Mouse (Mus musculus): Measurements from ENCODE around the gene Sez6l. TPM values are rescaled to one million over a fixed set of nuclear protein-coding genes. Genes with fewer than 3 reads are reported as not detected.

Gene Sez6l
- total RNA-seq (2021): 100 to 1,000 TPM; 163 to 173 TPM

DNA sequence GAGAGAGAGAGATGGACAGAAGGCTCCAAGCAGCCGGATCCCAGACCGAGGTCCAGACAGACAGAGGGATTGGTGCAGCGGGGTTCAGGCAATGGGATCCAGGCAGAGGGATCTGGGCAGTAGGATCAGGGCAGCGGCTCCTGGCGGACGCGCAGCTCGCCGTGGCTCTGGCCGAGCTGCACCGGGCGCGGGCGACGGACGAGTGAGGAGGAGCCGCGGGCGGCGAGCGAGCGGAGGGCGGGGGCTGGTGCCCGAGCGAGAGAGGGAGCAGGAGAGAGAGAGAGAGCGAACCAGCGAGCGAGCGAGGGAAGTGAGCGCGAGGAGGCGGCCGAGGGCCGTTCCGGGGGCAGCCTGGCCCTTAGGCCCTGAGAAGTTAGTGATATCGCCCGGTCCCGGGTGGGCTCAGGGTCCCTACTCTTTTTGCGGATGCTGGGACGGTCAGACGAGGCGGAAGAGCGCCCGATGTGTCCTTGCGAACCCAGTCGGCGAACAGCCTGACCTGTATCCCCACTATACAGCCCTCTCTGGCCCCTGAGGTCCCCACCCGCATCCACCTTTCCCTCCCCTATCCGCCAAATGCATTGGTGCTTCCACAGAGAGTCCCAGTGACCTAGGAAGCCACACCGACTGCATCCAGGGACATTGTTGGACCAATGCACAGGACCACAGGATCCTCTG, at the start of gene Sez6l:
Sez6l (minus strand) TSS at position 193 of the 678 bp plus-strand sequence.
- intact Hi-C loops (cut with DNase I): loop anchor here (1.0 to 10.0 kb wide), 5 partner anchors 70 to 478 kb away; no protein-coding TSS in a partner anchor
- DNase-seq (ENCODE audit: low spot score in 2 of 2): peak; percentile 80 to 88

DNA sequence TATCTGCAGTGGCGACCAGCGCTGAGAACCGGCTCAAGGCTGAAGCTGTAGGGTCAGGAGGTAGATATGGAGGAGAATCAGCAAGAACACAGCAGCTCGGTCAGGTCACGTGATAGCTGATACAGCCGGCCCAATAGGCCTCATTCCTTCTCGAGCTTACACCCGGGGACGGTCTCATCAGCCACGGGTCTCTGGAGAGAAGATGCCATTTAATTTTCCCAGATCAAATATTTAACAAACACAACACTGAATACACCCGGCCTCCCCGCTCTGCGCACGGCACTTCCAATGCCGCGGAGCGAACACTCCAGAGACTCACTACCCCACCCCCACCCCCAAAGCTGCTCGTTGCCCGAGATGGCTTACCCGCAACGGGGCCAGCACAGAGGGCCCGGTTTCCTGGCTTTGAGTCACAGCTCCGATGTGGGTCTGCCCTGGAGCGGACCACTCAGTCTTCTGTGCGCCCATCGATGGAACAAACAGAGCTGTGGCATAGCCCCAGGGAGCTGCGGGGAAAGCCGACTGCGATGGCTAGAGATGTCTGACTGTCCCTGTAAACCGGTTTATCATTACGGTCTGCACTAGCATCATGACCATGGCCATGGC, 48.7 kb upstream of the Sez6l start:
- intact Hi-C loops (cut with DNase I): no loop called here
- DNase-seq (ENCODE audit: low spot score in 2 of 2): no peak

DNA sequence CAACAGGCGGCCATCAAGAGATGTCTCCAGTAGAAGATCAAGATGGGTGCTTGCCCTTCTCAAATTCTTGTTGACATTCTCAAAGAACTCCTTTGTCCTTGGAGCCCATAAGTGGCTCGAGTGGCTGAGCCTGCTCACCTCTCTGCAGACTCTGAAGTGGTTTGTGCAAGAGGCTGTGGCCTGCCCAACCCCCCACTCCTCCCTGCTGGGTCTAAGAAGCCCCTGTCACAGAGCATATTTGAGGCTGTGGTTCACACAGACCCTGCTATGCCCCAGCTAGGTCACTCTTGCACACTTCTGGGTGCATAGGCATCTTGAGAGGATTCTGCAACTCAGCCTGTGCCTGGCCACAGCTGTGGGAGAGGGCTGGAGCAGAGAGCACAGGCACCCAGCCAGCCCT, 46.0 kb upstream of the Sez6l start:
- no peak for DNase-seq (ENCODE audit: low spot score in 2 of 2)
- intact Hi-C loops (cut with DNase I): no loop called here

DNA sequence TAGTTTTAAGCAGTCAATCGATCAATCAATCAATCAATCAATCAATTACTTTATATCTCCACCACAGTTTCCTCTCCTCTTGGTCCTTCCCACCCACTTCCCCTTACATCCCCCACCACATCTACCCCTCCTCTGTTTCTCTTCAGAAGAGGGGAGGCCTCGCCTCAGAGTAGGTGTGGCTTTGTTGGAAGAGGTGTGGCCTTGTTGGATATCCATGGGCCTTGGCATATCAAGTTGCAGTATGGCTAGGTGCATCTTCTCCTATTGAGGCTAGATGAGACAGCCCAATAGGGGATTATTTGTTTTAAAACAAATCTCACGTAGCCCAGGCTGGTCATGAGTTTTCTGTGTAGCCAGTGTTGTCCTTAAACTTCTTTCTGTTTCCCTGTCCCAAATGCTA, 43.3 kb upstream of the Sez6l start:
- intact Hi-C loops (cut with DNase I): no loop called here
- no peak for DNase-seq (ENCODE audit: low spot score in 2 of 2)

DNA sequence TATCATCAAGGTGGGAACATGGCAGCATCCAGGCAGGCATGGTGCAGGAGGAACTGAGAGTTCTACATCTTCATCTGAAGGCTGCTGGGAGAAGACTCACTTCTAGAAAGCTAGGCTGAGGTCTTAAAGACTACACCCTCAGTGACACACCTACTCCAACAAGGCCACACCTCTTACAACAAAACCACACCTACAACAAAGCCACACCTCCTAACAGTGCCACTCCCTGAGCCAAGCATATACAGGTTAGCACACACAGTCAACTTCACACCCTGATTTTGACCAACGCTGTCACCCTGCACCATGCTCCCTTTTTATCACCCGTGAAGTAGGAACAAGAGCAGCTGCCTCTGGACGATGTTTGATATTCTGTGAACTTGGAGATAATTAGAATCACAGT, 42.4 kb upstream of the Sez6l start:
- intact Hi-C loops (cut with DNase I): no loop called here
- no peak for DNase-seq (ENCODE audit: low spot score in 2 of 2)

DNA sequence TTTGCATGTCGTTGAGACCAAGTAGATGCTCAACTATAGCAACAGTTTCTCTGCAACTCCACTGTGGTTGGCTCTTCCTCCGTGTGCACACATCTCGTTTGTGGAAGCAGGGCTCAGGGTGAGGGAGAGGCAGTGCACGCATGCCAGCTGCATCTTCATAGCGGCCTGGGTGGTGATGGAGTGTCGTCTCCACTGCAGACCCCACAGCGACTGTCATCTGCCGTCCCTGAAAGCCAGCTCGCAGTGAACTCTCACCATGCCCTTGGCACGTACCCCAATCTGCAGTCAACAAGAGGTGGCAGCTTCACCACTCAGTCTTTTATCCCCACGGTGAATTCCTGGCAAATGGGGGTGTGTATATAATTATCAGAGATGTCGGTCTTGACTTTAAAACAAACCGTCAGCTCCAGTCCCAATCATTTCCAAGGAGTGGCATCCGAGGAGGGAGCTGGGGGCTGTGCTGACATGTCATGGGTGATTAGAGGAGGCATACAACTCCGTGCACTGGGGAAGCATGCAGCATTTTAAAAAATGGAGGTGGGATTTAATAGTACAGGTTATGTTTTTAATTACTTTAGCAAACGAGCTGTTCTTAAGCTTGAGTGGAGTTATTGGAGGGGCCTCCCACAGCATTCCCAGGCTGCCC, 40.7 kb upstream of the Sez6l start:
- intact Hi-C loops (cut with DNase I): no loop called here
- DNase-seq (ENCODE audit: low spot score in 2 of 2): no peak

DNA sequence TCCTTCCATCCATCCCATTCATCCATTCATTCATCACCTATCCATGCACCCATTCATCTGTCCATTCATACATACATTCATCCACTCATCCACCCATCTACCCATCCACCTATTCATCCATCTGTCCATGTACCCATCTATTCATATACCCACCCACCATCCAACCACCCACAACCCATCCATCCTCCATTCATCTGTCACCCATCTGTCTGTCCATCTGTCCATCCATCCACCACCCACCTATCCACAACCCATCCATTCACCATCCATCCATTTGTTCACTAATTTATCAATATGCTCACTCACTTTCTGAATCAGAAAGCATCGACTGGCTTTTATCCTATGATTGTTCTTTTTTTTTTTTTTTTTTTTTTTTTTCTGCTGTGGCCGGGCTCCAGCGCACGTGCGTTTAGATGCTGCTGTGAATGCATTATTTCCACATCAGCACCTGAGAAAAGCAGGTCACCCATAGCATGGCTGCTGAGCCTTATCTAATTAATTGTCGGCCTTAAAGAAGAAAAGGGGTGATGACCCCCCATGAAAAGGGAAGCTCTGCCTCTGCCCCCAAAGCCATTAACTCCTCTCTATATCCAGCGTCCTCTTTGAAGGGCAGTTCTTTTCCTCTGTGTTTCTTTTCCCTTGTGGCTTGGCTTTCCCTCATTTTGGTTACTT, 39.1 kb upstream of the Sez6l start:
- DNase-seq (ENCODE audit: low spot score in 2 of 2): no peak
- intact Hi-C loops (cut with DNase I): no loop called here

DNA sequence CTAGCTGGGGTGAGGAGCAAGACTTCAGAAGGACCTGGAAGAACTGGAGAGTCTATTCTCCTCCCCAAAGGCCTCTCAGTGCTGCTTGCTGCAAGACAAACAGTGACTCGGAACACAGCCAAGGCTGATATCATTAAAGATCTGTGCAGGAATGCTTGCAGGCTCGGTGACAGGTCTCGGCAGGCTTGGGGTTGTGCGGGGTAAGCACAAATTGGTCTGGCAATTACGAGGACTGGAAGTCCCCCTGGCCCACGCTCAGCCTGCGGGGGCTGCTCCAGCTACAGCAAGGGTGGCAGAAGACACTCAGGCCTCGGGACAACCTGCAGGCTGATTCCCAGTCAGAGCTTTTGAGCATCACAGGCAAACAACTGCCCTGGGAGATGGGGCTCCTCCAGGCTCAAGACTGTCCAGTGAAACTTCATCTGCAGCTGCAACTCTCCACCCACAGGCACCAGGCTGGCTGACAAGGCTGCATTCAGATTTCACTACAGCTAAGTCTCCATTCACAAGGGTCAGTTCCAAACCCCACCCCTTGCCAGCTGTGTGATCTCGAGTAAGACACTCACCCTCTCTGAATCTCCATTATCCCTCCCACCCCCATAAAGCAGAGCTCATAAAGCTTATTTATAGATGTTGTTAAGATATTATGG, 31.0 kb upstream of the Sez6l start:
- intact Hi-C loops (cut with DNase I): no loop called here
- no peak for DNase-seq (ENCODE audit: low spot score in 2 of 2)

DNA sequence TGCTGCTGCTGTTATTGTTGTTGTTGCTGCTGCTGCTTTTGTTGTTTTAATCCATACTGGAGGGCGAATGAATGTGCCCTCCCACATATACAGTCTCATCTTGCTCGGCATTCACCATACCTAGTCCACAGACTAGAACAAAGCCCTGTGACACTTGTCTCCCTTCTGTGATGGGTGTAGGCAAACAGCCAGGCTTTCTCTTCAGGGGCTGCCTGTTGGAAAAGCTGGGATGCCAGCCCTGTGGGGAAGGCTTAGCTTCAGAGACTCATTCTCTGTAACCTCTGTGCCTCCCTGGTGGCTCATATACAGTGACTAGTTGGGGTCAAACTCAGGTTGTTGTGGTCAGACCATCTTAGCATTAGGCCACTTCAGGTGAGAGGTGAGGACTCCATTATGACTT, 30.1 kb upstream of the Sez6l start:
- DNase-seq (ENCODE audit: low spot score in 2 of 2): no peak
- intact Hi-C loops (cut with DNase I): no loop called here

DNA sequence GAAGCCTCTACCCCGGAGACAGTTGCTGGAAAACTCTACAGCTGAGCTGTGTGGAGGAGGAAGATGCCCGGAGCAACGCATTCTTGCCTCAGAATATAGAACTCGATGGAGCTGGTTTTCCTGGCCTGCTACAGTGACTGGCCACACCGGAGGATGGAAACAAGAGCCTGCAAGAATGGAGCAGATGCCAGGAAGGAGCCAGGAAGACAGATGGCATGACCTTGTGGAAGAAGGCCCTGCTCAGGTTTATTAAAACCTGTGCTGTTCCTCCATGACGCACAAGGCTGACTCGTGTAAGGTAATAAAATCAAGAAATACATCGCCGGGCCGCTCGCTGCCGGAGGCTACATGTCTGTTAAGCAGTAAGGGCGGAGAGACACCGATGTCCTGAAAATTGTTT, 28.4 kb upstream of the Sez6l start:
- DNase-seq (ENCODE audit: low spot score in 2 of 2): no peak
- intact Hi-C loops (cut with DNase I): no loop called here

DNA sequence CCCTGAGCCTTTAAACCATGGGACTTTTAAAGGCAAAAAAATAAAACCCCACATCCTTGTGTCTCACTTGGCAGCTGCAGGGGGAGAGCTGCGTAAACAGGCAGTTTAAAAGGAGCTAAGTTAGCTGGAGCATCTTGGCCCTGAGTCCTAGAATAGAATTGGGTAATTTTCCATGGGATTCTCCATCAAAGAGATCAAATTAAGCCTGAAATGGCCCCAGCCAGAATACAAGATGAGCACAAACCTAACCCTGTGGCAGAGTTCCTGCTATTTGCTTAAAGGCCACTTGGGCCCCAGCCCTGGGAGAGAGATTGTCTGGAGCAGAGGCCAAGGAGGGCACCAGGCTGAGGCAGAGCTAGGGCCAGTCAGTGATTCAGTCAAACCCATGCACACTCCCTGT, 27.3 kb upstream of the Sez6l start:
- DNase-seq (ENCODE audit: low spot score in 2 of 2): no peak
- intact Hi-C loops (cut with DNase I): no loop called here

DNA sequence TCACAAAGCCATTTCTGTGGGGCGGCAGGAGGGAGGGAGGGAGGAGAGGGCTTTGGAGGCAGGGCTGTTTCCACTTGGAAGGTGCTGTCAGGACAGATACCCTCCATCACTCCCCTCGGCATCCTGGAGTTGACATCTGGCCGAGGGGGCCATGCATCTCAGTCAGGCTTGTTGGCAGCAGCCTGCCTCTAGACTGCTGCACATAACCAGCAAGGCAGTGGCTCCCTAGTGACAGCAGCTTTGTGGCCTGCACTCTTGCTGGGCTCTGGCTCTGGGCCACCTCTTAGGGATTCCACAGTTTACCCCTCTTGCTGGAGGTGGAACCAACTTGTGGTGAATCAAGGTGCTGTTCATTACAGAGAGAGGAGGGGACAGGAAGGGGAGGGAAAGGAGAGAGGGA, 26.6 kb upstream of the Sez6l start:
- intact Hi-C loops (cut with DNase I): no loop called here
- DNase-seq (ENCODE audit: low spot score in 2 of 2): no peak

DNA sequence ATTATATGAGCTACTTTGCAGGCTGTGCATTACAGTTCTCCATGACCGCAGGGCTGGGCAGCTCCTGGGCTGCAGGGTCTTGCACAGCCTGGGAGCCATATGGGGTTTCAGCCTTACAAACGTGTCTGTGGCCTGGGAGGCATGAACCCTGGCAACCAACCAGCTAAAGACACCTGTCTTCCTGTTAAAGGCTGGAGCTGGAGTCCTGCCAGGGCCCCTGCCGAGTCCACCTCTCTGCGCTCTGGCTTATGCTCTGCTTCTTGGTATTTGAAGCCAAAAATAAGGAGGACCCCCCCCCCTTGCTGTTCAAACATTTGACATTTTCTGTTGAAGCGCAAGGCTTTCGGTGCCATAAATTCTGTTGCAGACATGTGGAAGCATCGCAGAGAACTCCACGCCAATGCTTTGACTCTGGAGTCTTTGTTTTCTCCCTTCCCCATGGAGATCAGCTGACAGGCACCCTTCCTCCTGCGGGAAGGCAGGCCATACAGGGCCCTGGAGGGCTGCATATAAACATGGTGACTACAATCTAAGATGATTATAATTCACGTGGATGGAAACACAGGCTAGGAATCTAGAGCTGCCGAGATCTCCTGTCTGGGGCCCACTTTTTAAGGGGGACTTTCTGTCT, 23.4 kb upstream of the Sez6l start:
- DNase-seq (ENCODE audit: low spot score in 2 of 2): no peak
- intact Hi-C loops (cut with DNase I): no loop called here

DNA sequence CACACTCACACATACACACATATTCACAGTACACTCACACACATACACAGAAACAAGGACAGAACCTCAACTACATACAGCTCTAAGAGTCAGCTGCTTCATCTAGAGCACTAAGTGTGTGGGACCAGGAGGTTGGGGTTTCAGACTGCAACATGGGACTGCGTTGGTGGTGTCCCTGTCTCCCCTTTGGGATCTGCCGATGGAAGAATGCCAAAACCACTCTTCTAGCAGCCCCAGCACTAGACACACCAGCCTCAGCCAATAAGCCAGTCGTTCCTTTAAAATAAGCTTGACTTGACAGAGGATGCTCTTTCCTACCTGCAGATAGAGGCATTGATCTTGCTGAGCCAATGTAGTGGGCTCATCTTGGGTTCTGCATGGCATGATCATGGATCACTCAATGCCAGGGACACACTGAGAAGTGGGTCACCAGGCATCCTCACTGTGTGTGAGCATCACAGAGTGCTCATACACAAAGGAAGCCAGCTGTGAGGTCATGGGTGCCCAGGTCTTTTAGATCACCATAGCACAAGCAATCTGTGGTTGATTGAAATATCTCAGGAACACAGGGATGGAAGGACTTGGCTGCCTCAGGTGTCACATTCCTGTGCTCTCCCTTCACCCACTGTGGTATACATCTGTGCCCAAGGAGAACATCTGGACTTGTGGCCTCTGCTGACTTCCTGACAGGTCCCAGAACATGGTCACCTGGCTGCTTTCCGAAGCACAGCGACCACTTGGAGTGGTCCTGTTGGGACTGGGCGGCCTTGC, 22.7 kb upstream of the Sez6l start:
- DNase-seq (ENCODE audit: low spot score in 2 of 2): no peak
- intact Hi-C loops (cut with DNase I): no loop called here

DNA sequence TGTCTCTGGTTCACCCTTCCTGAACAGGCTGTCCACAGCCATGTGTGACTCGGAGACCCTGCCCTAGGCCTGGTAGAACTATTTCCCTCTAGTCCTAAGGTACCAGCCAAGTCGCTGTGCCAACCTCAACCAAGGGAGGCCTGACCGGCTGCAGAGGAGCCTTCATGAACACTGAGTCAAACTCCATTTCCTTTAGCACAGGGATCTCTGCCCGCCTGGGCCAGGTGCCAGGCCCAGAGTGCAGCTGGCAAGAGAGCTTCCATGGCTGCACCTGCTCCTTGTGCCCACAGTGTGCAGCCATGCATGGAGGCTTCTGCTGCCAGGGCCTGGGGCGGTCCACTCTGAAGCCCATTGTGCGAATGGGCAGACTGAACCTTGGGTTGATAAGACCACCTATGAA, 20.9 kb upstream of the Sez6l start:
- intact Hi-C loops (cut with DNase I): no loop called here
- peak; percentile 21 to 57 for DNase-seq (ENCODE audit: low spot score in 2 of 2)

DNA sequence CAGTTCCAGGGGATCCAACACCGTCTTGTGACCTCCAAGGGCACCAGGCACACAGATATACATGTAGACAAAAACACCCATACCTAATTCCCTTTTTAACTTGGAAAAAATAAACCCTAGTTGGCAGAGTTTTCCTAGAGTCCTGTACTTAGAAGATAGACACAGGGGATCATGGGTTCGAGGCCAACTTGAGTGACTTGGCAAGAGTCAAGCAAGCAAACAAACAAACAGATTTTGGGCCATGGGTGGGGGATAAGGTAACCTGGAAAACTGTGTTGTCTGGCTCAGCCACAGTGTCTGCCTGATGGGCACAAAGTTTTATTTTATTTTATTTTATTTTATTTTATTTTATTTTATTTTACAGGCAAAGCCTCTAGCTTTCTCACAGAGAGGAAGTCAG, 20.3 kb upstream of the Sez6l start:
- intact Hi-C loops (cut with DNase I): no loop called here

DNA sequence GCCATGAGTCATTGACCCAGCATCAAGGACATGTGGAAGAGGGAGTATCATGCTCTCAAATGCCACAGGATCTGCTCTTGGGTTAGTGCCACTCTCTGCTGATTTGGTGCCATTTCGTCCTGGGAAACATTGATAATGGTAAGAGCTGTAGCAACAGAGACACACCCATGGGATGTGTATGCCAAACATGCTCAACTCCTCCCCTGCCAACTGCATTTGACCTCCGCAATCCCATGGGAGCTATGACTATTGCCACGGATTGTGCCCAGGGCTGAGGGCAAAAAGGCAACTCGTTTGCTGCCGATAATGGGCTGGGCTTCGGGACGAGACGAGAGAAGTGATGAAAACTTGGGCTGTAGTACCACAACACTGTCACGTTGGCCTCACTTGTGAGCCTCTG, 19.7 kb upstream of the Sez6l start:
- DNase-seq (ENCODE audit: low spot score in 2 of 2): no peak
- intact Hi-C loops (cut with DNase I): no loop called here

More for the DNA sequence above, 20.3 kb upstream of the Sez6l start:
- no peak for DNase-seq (ENCODE audit: low spot score in 2 of 2)

DNA sequence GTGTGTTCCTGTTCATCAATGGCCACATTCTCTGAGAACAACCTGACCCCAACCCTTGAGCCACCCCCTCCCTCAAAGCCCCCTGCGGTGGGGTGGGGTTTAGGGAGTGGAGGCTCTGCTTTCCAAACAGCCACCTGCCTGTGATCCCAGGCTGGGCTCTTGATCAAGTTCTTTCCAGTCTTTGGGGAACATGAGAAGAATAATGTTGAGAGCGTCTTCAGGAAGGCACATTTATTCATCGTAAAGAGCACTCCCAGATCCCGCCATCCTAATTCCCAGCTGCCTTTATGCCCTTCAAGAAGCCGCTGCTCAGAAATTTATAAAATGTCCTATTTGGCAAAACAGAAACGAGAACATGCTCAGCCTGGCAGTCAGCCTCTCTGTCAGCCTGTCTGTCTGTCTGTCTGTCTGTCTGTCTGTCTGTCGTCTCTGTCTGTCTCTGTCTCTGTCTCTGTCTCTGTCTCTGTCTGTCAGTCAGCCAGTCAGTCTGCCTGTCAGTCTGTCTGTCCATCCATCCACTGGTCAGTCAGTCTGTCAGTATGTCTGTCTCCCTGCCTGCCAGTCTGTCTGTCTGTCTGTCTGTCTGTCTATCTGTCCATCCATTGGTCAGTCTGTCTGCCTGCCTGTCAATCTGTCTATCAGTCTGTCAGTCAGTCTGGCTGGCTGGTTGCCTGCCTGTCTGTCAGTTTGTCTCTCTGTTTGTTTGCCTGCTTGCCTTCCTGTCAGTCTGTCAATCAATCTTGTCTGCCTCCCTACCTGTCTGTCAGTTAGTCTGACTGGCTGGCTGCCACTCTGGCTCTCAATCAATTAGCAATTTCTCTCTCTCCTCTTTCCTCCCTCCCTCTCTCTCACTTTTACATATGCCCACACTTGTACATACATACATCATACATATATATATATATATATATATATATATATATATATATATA, 19.0 kb upstream of the Sez6l start:
- no peak for DNase-seq (ENCODE audit: low spot score in 2 of 2)
- intact Hi-C loops (cut with DNase I): no loop called here

Data from left cerebral cortex, postnatal 36 days (tissue).